Mouse (Mus musculus): ENCODE measurements around the gene Cntn5. TPM values are rescaled to one million over a fixed set of nuclear protein-coding genes. Genes with fewer than 3 reads are reported as not detected.
"Not testable (repeated sequence)": the region's sequence is repeated elsewhere in the genome, so short reads cannot be mapped to it uniquely, and the experiment has no call there.

Cntn5 gene
- polyA plus RNA-seq, 1 experiment, result not detected

DNA sequence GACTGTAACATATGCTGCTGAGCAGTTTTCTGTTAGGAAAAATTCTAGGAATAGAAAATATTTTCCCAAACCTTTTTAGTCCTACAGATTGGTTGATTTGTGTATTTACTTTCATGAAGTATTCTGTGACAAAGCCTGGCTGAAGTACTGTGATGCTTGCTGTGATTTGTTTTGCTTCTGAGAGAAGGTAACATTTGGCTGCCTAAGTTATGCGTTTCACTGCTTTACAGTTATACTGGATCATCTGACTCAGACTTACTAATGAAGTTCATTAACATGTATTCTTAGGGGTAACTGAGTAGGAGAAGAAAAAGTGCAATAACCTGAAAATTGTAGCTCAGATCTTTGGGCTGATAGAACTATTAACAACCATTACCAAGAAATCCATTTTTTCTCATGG lies 245.1 kb downstream of the Cntn5 start:
- TF ChIP-seq POLR2A (IDR thresholded peaks at IDR 0.05; ENCODE audit: borderline replicate concordance, low read depth, low read length) (no peak), CTCF (IDR thresholded peaks at IDR 0.05; ENCODE audit: low read depth, low read length) (no peak)
- peaks cover 3% of the 10 kb centered on the region; the same call in 1 of the 2 replicates for H3K4me1 ChIP-seq (ENCODE audit: control insufficient read depth, insufficient read depth, low read length)
- H3K27ac ChIP-seq (ENCODE audit: insufficient read depth, low read depth, low read length), result no peak overlapping the region
- H3K4me3 ChIP-seq (ENCODE audit: insufficient read depth, low read length), result no peak overlapping the region

- no peak overlapping the region for H3K27ac ChIP-seq (ENCODE audit: insufficient read depth, low read depth, low read length)
- H3K4me1 ChIP-seq (ENCODE audit: control insufficient read depth, insufficient read depth, low read length), result peaks cover 1% of the 10 kb centered on the region; the same call in 1 of the 2 replicates
- TF ChIP-seq CTCF (IDR thresholded peaks at IDR 0.05; ENCODE audit: low read depth, low read length), result no peak
- no peak for TF ChIP-seq POLR2A (IDR thresholded peaks at IDR 0.05; ENCODE audit: borderline replicate concordance, low read depth, low read length)
- no peak overlapping the region for H3K4me3 ChIP-seq (ENCODE audit: insufficient read depth, low read length)
Measured at GRCm38 (mm10) chr9:10658086-10658485, 246.5 kb downstream of the Cntn5 start.

- TF ChIP-seq CTCF (IDR thresholded peaks at IDR 0.05; ENCODE audit: low read depth, low read length) (no peak), POLR2A (IDR thresholded peaks at IDR 0.05; ENCODE audit: borderline replicate concordance, low read depth, low read length) (no peak)
- Histone ChIP-seq H3K27ac (ENCODE audit: insufficient read depth, low read depth, low read length) (no peak overlapping the region), H3K4me1 (ENCODE audit: control insufficient read depth, insufficient read depth, low read length) (no peaks in the 10 kb centered on the region), H3K4me3 (ENCODE audit: insufficient read depth, low read length) (no peak overlapping the region)
Measured at GRCm38 (mm10) chr9:10657144-10657748, 247.3 kb downstream of the Cntn5 start.

- no peak overlapping the region for H3K27ac ChIP-seq (ENCODE audit: insufficient read depth, low read depth, low read length)
- TF ChIP-seq CTCF (IDR thresholded peaks at IDR 0.05; ENCODE audit: low read depth, low read length) (no peak), POLR2A (IDR thresholded peaks at IDR 0.05; ENCODE audit: borderline replicate concordance, low read depth, low read length) (no peak)
- no peaks in the 10 kb centered on the region for H3K4me1 ChIP-seq (ENCODE audit: control insufficient read depth, insufficient read depth, low read length)
- no peak overlapping the region for H3K4me3 ChIP-seq (ENCODE audit: insufficient read depth, low read length)
Measured at GRCm38 (mm10) chr9:10650632-10651031, 253.9 kb downstream of the Cntn5 start.

DNA sequence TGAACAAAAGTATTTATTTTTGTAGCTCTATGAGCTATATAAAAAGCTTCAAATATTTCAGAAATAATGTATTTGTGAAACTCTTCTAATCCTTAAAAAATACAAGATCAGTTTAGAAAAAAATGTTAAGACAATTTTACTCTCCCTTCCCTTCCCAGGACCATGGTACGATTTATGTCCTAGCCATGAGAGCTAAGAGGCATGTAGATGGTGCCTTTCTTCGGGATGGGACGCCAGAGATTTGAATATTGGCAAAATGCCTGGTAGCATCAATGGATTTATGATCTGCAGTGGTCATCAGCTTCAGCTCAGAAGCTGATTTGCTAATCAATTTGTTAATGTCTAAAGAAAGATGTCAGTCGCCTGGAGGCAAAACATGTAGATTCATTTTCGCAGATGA lies 258.6 kb downstream of the Cntn5 start:
- Histone ChIP-seq H3K27ac (ENCODE audit: insufficient read depth, low read depth, low read length) (no peak overlapping the region), H3K4me1 (ENCODE audit: control insufficient read depth, insufficient read depth, low read length) (no peaks in the 10 kb centered on the region), H3K4me3 (ENCODE audit: insufficient read depth, low read length) (no peak overlapping the region)
- TF ChIP-seq CTCF (IDR thresholded peaks at IDR 0.05; ENCODE audit: low read depth, low read length), result no peak
- no peak for TF ChIP-seq POLR2A (IDR thresholded peaks at IDR 0.05; ENCODE audit: borderline replicate concordance, low read depth, low read length)

DNA sequence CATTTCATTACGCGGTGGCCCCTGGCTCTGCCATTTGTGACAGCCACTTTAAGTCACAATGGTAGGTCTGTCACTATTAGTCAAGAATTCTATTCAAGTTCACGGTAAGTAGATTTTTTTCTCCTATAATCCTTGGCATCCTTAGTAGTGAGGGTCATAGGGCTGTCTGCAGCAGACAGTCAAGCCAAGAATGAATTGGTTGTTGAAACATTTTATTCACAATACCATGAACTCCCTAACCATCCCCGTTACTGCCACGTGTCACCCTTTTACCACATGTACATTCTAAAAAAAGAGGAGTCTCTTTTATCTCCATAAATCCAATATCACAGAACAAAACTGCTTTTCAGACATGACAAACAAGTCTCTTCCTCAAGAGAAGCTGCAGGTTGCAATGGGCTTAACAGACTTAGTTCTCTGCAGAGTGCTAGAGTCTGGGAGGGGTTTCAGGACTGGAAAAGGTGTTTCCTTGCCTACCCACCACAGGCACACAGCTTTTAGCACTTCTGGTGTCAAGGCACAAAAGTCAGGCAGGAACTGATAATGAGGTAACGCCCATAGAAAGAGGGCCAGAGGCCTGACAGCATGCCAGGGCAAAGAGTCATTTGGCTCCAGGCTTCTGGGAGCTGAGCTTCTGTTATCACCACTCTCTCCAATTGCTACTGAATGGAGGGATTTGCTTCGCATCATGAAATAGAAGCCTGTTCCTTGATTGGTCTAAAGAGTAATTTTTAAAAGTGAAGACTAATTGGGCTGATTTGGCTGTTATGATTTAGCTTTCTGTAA lies 259.3 kb downstream of the Cntn5 start:
- TF ChIP-seq POLR2A (IDR thresholded peaks at IDR 0.05; ENCODE audit: borderline replicate concordance, low read depth, low read length) (no peak), CTCF (IDR thresholded peaks at IDR 0.05; ENCODE audit: low read depth, low read length) (no peak)
- no peak overlapping the region for H3K4me3 ChIP-seq (ENCODE audit: insufficient read depth, low read length)
- H3K4me1 ChIP-seq (ENCODE audit: control insufficient read depth, insufficient read depth, low read length), result no peaks in the 10 kb centered on the region
- no peak overlapping the region for H3K27ac ChIP-seq (ENCODE audit: insufficient read depth, low read depth, low read length)

DNA sequence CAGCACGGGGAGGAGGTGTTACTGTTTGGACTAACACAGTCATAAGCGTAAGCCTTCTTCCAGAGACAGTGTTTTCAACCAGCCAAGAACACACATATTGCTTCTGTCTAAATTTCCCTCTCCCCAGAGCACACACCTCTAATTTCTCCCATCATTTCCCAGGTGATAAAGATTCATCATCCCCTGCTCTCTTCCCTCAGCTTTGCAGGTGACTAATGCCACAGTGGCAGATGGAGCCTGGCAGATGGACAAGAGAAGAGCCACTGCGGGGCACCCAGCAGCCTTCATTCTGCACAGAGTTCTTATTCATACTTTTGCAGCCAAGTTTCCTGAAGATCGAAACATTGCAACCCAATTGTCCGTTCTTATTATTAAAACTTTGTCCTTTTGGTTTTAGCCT lies 286.5 kb downstream of the Cntn5 start:
- TF ChIP-seq POLR2A (IDR thresholded peaks at IDR 0.05; ENCODE audit: borderline replicate concordance, low read depth, low read length) (no peak), CTCF (IDR thresholded peaks at IDR 0.05; ENCODE audit: low read depth, low read length) (no peak)

GRCm38 (mm10) chr9:10575346-10576241 lies 329.0 kb downstream of the Cntn5 start:
- H3K4me1 ChIP-seq (ENCODE audit: control insufficient read depth, insufficient read depth, low read length), result no peaks in the 10 kb centered on the region
- H3K27ac ChIP-seq (ENCODE audit: insufficient read depth, low read depth, low read length), result no peak overlapping the region
- no peak overlapping the region for H3K4me3 ChIP-seq (ENCODE audit: insufficient read depth, low read length)
- TF ChIP-seq CTCF (IDR thresholded peaks at IDR 0.05; ENCODE audit: low read depth, low read length), result no peak
- no peak for TF ChIP-seq POLR2A (IDR thresholded peaks at IDR 0.05; ENCODE audit: borderline replicate concordance, low read depth, low read length)

More for the DNA sequence above, 286.5 kb downstream of the Cntn5 start:
- no peak overlapping the region for H3K27ac ChIP-seq (ENCODE audit: insufficient read depth, low read depth, low read length)
- no peaks in the 10 kb centered on the region for H3K4me1 ChIP-seq (ENCODE audit: control insufficient read depth, insufficient read depth, low read length)
- no peak overlapping the region for H3K4me3 ChIP-seq (ENCODE audit: insufficient read depth, low read length)

GRCm38 (mm10) chr9:10569830-10570229 lies 334.7 kb downstream of the Cntn5 start:
- no peak overlapping the region for H3K27ac ChIP-seq (ENCODE audit: insufficient read depth, low read depth, low read length)
- TF ChIP-seq POLR2A (IDR thresholded peaks at IDR 0.05; ENCODE audit: borderline replicate concordance, low read depth, low read length) (no peak), CTCF (IDR thresholded peaks at IDR 0.05; ENCODE audit: low read depth, low read length) (no peak)
- no peak overlapping the region for H3K4me3 ChIP-seq (ENCODE audit: insufficient read depth, low read length)
- peaks cover 4% of the 10 kb centered on the region for H3K4me1 ChIP-seq (ENCODE audit: control insufficient read depth, insufficient read depth, low read length)

- H3K4me3 ChIP-seq (ENCODE audit: insufficient read depth, low read length); H3K4me1 ChIP-seq (ENCODE audit: control insufficient read depth, insufficient read depth, low read length); H3K27ac ChIP-seq (ENCODE audit: insufficient read depth, low read depth, low read length): not testable (repeated sequence)
Measured at GRCm38 (mm10) chr9:10540877-10541276, 363.7 kb downstream of the Cntn5 start.

All from bone marrow macrophage, adult 2 months (primary cell).